Mouse (Mus musculus): ENCODE data around the gene D7Ertd443e.

The D7Ertd443e gene

GRCm38 (mm10) chr7:134226231-134226630 lies 159.2 kb downstream of the D7Ertd443e start:
- CTCF ChIA-PET, result no interaction called here

- CTCF ChIA-PET, result no interaction called here
Measured at GRCm38 (mm10) chr7:134224741-134225612, 160.5 kb downstream of the D7Ertd443e start.

GRCm38 (mm10) chr7:134224421-134224740 lies 161.1 kb downstream of the D7Ertd443e start:
- CTCF ChIA-PET, result no interaction called here

DNA sequence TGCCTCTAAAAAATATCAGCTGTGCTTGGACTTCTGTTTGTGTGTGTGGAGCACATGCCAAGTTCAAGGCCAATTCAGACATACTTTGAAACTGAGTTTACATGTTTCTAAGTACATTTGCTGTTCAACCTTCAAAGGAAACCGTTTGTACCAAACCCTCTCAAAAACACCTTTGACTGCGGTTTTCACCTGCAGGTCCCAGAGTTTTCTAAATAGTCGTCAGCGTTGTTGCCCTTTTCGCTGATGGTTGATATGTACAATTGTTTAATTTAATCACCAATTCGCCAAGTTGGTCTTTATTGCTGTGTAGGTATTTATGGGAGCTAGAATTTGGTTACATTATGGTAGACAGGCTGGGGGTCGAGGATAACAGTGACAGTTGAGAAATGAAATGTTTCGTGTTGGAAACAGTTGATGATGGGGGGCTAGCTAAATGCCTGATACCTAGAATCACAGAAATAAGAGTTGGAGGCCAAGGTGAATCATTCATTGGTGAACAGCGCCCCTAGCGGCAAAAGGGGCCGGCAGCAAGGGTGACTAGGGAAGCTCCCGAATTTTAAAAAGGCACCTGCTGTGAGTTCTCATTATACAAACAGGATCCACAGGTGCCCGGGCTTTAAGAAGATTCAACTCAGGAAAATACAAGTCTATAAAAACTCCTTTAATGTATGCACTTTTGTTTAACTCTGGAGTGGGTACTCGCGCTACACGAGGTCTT lies 161.9 kb downstream of the D7Ertd443e start:
- CTCF ChIA-PET, result no interaction called here

All from spleen, embryonic (tissue).